8 mouse cellular contexts compared by ENCODE assay signal in the genomic region with DNA sequence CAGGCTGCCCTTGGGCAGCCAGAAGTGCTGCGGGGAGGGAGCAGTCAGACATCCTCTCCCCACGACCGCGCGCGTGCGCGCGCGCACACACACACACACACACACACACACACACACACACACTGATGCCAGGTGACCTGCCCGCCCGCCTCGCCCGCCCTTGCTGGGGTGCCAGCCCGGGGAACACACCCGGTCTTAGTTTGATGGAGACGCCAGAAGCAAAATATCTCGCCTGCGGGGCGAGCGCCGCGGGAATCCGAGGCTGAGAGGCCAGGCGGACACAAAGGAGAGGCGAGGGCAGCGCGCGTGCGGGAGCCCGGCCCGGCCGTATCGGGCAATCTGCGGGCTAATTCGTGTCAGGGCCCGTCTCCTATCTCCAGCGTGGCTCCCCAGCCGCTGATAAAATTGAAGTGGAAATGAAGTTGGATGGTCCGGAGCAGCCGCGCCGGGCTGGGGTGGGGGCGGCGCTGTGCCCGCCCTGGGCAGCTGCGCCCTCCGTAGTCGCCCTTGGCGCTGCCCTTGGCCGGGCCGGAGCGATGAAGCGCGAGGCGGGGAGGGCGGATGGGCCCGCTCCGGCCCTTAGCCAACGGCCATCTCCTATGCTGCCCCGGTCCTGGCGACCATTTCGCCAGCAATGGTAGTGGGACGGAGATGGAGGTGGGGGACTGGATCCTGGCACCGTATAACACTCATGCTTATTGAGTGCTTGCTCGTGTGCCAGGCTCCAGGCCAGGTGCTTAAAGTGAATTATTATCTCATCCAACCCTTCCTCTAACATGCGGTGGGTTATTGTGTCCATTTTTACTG.
DNase-seq lines count a peak whose midpoint lies in the region; ATAC-seq and TF ChIP-seq lines count a peak whose summit lies in the region.

No protein-coding gene starts in this region.

- peak; percentile 12 for DNase-seq in layer of hippocampus, adult 11-12 months (ENCODE audit: low spot score)
- no peak for DNase-seq in layer of hippocampus, adult 18-20 months (ENCODE audit: low spot score in 2 of 2)
- peak; percentile 68 to 79 for DNase-seq in cerebellum, adult 2 months
- peak; percentile 39 for DNase-seq in forelimb bud, embryonic 11.5 days (ENCODE audit: low read depth, low spot score)
- DNase-seq in layer of hippocampus, postnatal 36 days, result no peak

- 0 out of 2 replicates have a peak overlapping the region, but pooled peaks have one; percentile 27 for H3K27ac ChIP-seq in cerebellum, adult 2 months (ENCODE audit: insufficient read depth, low read length)
- peak overlapping the region; percentile 46 for H3K27ac ChIP-seq in kidney, embryonic 15.5 days
- H3K27ac ChIP-seq in midbrain, embryonic 12.5 days (replicated peaks), result peak overlapping the region; percentile 65

- peak overlapping the region; percentile 89 for H3K4me2 ChIP-seq in kidney, embryonic 15.5 days
- peak overlapping the region; percentile 80 for H3K4me2 ChIP-seq in midbrain, embryonic 12.5 days (replicated peaks)

- TF ChIP-seq POLR2A in cerebellum, adult 2 months (IDR thresholded peaks at IDR 0.05; ENCODE audit: borderline replicate concordance, insufficient read depth, low read length), result peak; percentile 29; the same call in 1 of the 2 replicates

- WGBS in cerebellum, adult 2 months, result 1% methylated on average over 67 of the region's 67 CpGs
- WGBS in kidney, embryonic 15.5 days, result 2% methylated on average over 66 of the region's 67 CpGs
- WGBS in midbrain, embryonic 12.5 days, result 3% methylated on average over 58 of the region's 67 CpGs

- no peaks in the 10 kb centered on the region for H3K27me3 ChIP-seq in cerebellum, adult 2 months (ENCODE audit: control insufficient read depth, insufficient read depth, low read length)
- H3K27me3 ChIP-seq in kidney, embryonic 15.5 days, result peaks cover 69% of the 10 kb centered on the region
- H3K27me3 ChIP-seq in midbrain, embryonic 12.5 days, result peaks cover 73% of the 10 kb centered on the region

- H3K9me3 ChIP-seq in kidney, embryonic 15.5 days (replicated peaks), result 0 out of 2 replicates have a peak, but pooled peaks cover 3% of the 10 kb centered on the region
- no peaks in the 10 kb centered on the region for H3K9me3 ChIP-seq in midbrain, embryonic 12.5 days

- no peaks in the 10 kb centered on the region for H3K36me3 ChIP-seq in kidney, embryonic 15.5 days
- H3K36me3 ChIP-seq in midbrain, embryonic 12.5 days, result no peaks in the 10 kb centered on the region

- H3K4me3 ChIP-seq in cerebellum, adult 2 months (replicated peaks; ENCODE audit: insufficient read depth, low read depth, low read length), result peak overlapping the region; percentile 68
- peak overlapping the region; percentile 52 for H3K4me3 ChIP-seq in kidney, embryonic 15.5 days (replicated peaks)
- peak overlapping the region; percentile 46 for H3K4me3 ChIP-seq in midbrain, embryonic 12.5 days

- peak overlapping the region; percentile 49 for H3K9ac ChIP-seq in kidney, embryonic 15.5 days
- H3K9ac ChIP-seq in midbrain, embryonic 12.5 days (replicated peaks), result peak overlapping the region; percentile 73

- TF ChIP-seq CTCF in cerebellum, adult 2 months (IDR thresholded peaks at IDR 0.05; ENCODE audit: borderline replicate concordance, insufficient read depth, low read depth, low read length), result no peak

- H3K4me1 ChIP-seq in cerebellum, adult 2 months (ENCODE audit: control insufficient read depth, insufficient read depth, low read length), result no peaks in the 10 kb centered on the region
- peaks cover 31% of the 10 kb centered on the region for H3K4me1 ChIP-seq in kidney, embryonic 15.5 days
- H3K4me1 ChIP-seq in midbrain, embryonic 12.5 days, result peaks cover 32% of the 10 kb centered on the region

- ATAC-seq in kidney, embryonic 15.5 days (replicated peaks; ENCODE audit: low FRiP score), result peak; percentile 77
- ATAC-seq in midbrain, embryonic 12.5 days (ENCODE audit: low FRiP score, low read depth), result peak; percentile 60; the same call in 1 of the 2 replicates
- no peak for ATAC-seq in activated CD4-positive, CD25-positive, alpha-beta regulatory T cell, adult 4 months

Comparison
In these comparisons a context has a peak if more than half of its experiments do, and no peak if none do; other contexts are left out.
1. DNase-seq: peak in layer of hippocampus, adult 11-12 months (single experiment), cerebellum, adult 2 months (2 of 2) and forelimb bud, embryonic 11.5 days (single experiment); none in layer of hippocampus, adult 18-20 months (0 of 2) and layer of hippocampus, postnatal 36 days (0 of 2).
2. Peak in every context shown above with its lines, with median percentiles within 50 percentile points of each other: H3K27ac ChIP-seq and H3K4me3 ChIP-seq.